Mouse (Mus musculus): Measurements from ENCODE around the gene Sp1. TPM values are rescaled to one million over a fixed set of nuclear protein-coding genes. Genes with fewer than 3 reads are reported as not detected.

Gene Sp1
- total RNA-seq, 2 experiments from 2014 or later = 22.4 to 23.1 TPM

- no peak for DNase-seq
These were observed 40.5 kb downstream of the Sp1 start for GRCm38 (mm10) chr15:102446448-102446847.

GRCm38 (mm10) chr15:102449366-102449765, 43.4 kb downstream of the Sp1 start:
- DNase-seq = no peak

DNA sequence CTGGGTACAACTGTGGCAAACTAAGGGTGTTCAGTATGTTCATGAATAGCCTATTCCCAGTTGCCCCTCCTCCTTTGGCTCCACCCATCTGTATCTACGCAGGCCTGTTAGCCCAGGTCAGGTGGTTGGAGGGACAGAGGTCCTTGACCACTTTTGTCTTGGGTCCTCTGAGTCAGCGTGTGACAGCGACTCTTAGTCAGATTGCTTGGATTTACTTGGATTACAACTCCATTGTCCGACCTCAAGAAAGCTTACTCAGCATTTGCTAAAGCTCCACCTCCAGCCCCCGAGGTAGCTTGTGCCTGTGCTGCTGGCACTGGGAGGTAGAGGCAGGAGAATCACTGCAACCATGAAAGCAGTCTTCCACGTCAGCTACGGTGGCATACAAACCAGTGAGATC, 45.0 kb downstream of the Sp1 start:
- no peak for DNase-seq

GRCm38 (mm10) chr15:102451666-102452430, 45.9 kb downstream of the Sp1 start:
- no peak for DNase-seq

DNA sequence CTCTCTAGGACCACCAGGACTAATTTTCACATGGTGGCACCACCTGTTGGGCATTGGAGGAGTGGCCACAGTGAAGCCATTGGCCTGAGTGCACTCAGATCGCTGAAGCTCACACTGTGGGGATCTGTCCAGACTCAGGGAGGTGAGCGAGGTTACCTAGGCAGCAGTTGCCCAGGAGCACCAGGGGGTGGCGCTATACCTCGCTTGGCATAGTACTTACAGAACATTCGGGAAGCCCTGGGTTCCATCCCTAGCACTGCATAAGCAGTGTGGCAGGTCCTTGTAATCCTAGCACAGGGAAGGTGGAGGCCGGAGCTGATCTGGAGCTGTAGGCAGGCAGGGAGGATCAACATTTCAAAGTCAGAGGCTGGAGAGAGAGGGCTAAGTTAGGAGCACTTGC, 50.0 kb downstream of the Sp1 start:
- no peak for DNase-seq

DNA sequence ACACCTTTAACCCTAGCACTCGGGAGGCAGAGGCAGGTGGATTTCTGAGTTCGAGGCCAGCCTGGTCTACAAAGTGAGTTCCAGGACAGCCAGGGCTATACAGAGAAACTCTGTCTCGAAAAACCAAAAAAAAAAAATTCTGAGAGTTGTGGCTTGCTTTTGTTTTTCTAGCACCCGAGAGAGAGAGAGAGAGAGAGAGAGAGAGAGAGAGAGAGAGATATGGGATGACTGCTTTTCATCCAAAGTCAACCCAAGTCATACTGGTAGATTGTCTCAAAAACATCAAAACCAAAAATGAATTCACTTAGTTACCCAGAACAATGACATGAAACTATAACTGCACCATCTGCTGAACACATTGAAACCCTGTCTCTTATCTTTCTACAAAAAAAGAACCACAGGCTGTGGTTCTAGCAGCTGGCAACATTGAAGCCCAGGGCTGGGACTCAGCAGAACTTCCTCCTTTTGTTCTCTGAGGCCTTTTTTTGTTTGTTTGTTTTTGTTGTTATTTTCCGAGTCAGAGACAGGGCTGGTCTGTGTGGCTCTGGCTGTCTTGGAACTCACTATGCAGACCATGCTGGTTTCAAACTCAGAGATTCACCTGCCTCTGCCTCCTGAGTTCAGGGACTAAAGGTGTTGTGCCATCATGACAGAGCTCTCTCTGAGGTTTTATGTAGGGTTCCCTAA, 52.2 kb downstream of the Sp1 start:
- DNase-seq = no peak

- DNase-seq = peak; percentile 79 to 83
These were observed 53.0 kb downstream of the Sp1 start, which contains the start of gene Prr13 for GRCm38 (mm10) chr15:102458904-102459317. Gene Prr13 (plus strand): TSS chr15:102459028.

GRCm38 (mm10) chr15:102459381-102459780, 53.4 kb downstream of the Sp1 start:
- no peak for DNase-seq

DNA sequence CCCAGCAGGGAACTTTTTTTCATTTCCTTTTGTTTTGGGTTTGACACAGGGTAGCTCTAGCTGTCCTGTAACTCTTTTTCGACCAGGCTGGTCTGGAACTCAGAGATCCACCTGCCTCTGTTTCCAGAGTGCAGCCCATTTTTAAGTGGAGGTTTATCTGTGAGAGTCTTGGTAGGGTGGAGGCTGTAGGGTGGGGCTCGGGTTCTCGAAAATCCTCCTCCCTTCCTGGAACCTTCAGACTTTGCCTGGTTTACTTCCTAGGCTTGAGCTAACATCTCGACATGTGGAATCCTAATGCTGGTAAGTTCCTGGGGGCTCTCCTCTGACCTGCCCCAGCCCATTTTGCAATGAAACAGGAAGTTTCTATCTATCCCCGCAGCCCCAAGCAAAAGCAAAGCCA, 53.9 kb downstream of the Sp1 start:
- no peak for DNase-seq

- no peak for DNase-seq
These were observed 54.5 kb downstream of the Sp1 start for GRCm38 (mm10) chr15:102460409-102460808.

DNA sequence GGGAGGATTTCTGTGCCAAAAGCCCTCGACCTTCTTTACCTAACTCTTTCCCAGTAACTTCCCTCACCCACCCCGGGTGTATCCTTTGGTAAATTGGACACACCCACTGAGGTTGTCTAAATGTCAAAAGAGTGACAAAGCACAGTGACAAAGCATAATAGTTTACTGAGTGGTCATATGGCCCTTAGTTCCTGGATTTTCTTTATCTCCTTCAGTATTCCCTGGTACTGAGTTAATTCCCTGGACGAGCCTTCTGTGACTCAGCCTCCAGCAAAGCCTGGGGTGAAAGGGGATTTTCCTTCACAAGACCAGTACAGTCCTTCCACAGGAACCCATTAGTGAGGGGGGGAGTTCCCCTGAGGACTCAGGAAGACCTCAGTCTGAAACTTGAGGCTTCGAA, 55.0 kb downstream of the Sp1 start:
- no peak for DNase-seq

GRCm38 (mm10) chr15:102461430-102462075, 55.6 kb downstream of the Sp1 start:
- DNase-seq = no peak

DNA sequence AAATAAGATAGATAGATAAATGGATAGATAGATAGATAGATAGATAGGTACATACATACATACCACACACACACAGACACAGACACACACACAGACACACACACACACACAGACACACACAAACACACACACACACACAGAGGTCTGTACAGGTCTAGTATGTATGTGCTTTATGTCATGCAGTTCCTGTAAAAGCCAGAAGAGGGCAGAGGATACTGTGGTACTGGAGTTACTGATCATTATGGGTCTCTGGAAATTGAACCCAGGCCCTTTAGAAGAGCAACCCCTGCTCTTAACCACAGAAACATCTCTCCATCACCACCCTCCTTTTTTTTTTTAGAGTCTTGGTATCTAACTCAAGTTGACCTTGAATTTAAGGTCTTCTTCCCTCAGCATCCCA, 57.7 kb downstream of the Sp1 start:
- DNase-seq = no peak

DNA sequence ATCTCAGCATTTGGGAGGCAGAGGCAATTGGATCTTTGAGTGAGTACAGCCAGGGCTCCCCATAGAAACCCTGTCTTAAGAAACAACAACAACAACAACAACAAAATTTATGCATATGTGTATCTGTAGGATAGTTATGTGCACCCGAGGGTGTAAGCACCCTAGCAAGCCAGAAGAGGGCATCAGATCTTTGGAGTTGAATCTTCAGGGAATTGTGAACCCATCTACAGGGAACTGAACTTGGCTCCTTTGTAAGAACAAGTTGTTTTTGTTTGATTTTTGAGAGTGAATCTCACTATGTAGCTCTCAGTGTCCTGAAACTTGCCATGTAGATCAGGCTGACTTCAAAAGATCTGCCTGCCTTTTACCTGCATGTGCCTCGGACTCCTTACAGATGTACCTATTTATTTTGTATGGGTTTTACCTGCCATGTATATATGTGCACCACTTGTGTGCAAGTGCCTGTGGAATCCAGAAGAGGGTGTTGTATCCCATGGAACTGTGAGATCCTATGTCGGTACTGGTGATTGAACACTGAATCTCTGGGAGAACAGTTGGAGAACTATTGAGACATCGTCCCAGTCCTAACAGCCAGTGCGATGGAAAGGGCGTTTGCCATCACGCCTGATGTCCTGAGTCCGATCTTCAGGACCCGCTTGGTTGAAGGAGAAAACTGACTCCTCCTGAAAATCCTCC, 62.9 kb downstream of the Sp1 start:
- no peak for DNase-seq

- peak; percentile 96 to 97 for DNase-seq
These were observed 64.3 kb downstream of the Sp1 start, which contains the start of gene Pcbp2 for GRCm38 (mm10) chr15:102470183-102470604. Gene Pcbp2 (plus strand): TSS chr15:102470539.

DNA sequence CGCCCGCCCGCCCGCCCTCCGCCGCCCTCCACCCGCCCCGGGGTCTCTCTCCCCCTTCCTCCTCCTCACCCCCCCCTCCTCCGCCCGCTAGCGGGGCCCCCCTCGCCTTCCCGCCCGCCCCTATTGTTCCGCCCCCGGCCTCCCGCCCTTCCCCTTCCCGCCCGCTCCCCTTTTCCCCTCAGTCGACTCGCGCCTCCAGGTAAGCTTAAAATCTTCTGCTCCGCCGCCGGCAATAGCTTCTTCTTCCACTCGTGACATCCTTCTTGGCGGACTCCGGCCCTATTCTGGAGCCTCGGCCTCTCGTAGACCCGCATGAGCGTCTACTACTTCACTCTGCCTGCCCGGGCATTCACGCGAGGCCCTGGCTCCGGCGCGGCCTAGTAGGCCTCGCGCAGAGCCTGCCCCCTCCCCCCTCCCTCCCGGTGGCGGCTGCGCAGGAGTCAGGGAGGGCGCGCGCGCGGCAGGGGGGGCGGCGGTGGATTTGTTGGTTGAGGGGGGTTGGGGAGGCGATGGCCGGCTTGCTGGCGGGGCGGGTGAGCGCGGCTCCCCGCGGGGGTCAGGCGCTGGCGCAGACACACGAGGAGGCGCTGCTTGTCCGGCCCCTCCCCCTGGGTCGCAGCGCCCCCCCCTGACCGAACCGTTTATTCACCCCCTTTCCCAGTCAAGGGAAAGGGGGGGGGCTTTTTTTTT, 64.8 kb downstream of the Sp1 start:
- DNase-seq = peak; percentile 77

DNA sequence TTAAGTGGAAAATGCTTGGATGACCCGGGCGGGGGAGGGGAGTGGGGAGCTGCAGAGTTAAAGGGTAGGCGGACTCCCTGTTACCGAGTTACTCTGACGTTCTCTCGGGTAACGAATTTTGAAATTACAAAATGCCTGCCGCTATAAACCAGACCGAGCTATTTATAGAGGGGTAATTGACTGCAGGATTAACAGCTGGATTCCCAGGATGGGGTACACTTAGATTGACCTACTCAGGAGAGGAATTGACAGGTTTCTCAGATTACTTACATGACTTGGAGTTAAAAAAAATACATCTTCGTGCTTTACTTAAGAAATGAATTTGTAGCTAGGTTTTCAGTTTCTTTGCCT, 65.3 kb downstream of the Sp1 start:
- no peak for DNase-seq

DNA sequence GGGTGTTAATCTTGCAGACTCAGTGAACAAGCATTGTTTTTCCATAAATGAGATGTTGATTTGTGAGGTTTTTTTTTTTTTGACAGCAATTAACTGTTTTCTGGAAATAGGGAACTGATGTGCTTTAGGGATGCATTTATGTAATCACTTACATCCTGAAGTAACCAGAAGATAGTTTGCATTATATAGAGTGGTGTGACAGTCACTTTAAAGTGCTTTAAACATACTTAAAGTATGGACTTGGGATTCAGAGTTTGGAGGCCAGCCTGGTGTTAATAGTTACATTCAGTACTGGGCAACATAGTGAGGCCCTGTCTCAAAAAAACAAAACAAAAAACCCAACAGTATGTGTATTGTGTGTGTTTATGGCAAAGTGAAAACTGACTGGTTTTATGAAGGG, 65.8 kb downstream of the Sp1 start:
- DNase-seq = no peak

- no peak for DNase-seq
These were observed 67.3 kb downstream of the Sp1 start for GRCm38 (mm10) chr15:102473246-102473645.

DNA sequence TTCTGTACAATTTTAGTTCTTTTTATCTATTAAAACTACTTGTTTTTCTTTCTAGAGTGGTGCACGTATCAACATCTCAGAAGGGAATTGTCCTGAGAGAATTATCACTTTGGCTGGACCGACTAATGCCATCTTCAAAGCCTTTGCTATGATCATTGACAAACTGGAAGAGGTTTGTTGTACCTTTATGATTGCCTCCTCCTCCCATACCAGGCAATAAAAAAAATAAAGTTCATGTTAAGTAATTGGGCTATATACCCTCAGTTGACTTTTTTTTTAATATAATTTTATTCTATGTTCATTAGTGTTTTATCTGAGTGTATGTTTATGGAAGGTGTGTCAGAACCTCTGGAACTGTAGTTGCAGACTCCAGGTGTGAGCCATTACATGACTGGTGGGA, 68.6 kb downstream of the Sp1 start:
- no peak for DNase-seq

DNA sequence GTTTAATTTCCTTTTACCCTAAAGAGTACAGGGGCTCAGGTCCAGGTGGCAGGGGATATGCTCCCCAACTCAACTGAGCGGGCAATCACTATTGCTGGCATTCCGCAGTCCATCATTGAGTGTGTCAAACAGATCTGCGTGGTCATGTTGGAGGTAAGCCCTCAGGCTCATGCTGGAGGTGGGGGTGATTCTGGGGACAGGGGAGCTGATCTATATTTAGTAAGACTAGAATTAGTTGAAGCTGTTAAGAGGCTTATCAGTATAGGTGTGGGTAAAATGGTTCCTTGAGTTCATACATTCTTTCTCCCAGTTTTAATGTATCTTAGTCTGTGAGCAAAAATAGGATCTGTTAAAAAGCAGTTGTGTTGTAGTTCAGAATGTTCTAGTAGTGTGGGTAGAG, 77.2 kb downstream of the Sp1 start:
- DNase-seq = no peak

DNA sequence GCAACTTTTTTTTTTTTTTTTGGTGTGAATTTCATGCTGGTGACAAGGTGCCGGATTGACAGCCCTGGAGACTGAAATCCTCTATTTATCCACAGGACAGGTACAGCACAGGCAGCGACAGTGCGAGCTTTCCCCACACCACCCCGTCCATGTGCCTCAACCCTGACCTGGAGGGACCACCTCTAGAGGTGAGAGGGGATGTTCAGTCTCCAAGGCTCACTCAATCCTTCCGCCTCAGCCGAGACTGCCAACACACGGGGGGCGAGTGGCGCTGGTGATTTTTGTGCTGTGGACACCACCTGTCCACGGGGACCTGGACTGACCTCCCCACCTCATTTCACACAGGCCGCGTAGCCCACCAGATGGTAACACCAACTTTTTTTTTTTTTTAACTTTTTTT, 79.9 kb downstream of the Sp1 start:
- DNase-seq = no peak

Measured in layer of hippocampus, postnatal 36 days (tissue).